Comparison of ENCODE assay signal across 17 mouse cellular contexts in the genomic region with DNA sequence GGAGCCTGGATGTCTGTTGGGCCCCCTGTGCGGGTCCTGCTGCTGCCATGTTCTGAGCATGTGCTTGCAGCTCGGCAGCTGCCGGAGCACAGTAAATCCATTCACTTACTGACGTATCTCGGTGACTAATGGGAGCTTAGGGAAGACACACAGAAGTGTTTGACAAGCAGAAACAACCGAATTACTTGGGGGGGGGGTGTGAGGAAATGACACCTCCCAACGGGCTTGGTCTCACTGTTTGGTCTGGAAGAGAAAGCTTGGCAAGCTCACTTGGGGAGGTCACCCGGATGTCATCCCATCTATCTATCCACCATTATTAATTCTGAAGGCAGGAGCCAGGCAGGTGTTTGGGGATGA. TPM values are rescaled to one million over a fixed set of nuclear protein-coding genes. Genes with fewer than 3 reads are reported as not detected.
DNase-seq lines count a peak whose midpoint lies in the region; ATAC-seq lines count a peak whose summit lies in the region.
"Had no signal": no experiment of that assay in that cellular context is flagged by ENCODE, and none has a peak within 500 bp of the region (broad histone marks: within the 10 kb centered on the region; RNA-seq: fewer than 3 reads in every experiment).

No protein-coding gene starts in this region.

- H3K4me3 ChIP-seq in forebrain, embryonic 10.5 days, result no peak overlapping the region
- H3K4me3 ChIP-seq in forebrain, embryonic 11.5 days (ENCODE audit: low read depth, low read length), result no peak overlapping the region
- H3K4me3 ChIP-seq in embryonic facial prominence, embryonic 12.5 days, result no peak overlapping the region
- H3K4me3 ChIP-seq in limb, embryonic 10.5 days, result no peak overlapping the region
- no peak overlapping the region for H3K4me3 ChIP-seq in intestine, embryonic 15.5 days (replicated peaks)
- H3K4me3 ChIP-seq: heart, embryonic 15.5 days; limb, embryonic 15.5 days had no signal

- peak overlapping the region; percentile 42; the same call in 1 of the 2 replicates for H3K27ac ChIP-seq in forebrain, embryonic 10.5 days
- no peak overlapping the region for H3K27ac ChIP-seq in forebrain, embryonic 11.5 days (ENCODE audit: low read depth, low read length)
- H3K27ac ChIP-seq in embryonic facial prominence, embryonic 12.5 days, result peak overlapping the region; percentile 64
- peak overlapping the region; percentile 64 for H3K27ac ChIP-seq in limb, embryonic 10.5 days
- H3K27ac ChIP-seq in intestine, embryonic 15.5 days, result no peak overlapping the region
- H3K27ac ChIP-seq: heart, embryonic 15.5 days; limb, embryonic 15.5 days had no signal

- H3K4me2 ChIP-seq in forebrain, embryonic 11.5 days (ENCODE audit: low read depth, low read length, severe bottlenecking), result no peak overlapping the region
- H3K4me2 ChIP-seq in embryonic facial prominence, embryonic 12.5 days (replicated peaks), result no peak overlapping the region
- H3K4me2 ChIP-seq in intestine, embryonic 15.5 days (replicated peaks), result no peak overlapping the region
- H3K4me2 ChIP-seq: heart, embryonic 15.5 days; limb, embryonic 15.5 days had no signal

- no peaks in the 10 kb centered on the region for H3K9me3 ChIP-seq in forebrain, embryonic 10.5 days
- H3K9me3 ChIP-seq in forebrain, embryonic 11.5 days (ENCODE audit: control insufficient read depth, low read length), result no peaks in the 10 kb centered on the region
- H3K9me3 ChIP-seq in embryonic facial prominence, embryonic 12.5 days, result no peaks in the 10 kb centered on the region
- no peaks in the 10 kb centered on the region for H3K9me3 ChIP-seq in limb, embryonic 10.5 days (replicated peaks)
- no peaks in the 10 kb centered on the region for H3K9me3 ChIP-seq in intestine, embryonic 15.5 days
- H3K9me3 ChIP-seq: heart, embryonic 15.5 days; limb, embryonic 15.5 days had no signal

- ATAC-seq in forebrain, embryonic 11.5 days (replicated peaks; ENCODE audit: low FRiP score), result no peak
- no peak; the same call in 1 of the 2 replicates for ATAC-seq in embryonic facial prominence, embryonic 12.5 days (ENCODE audit: insufficient number of reproducible peaks, insufficient read depth, low FRiP score, low TSS enrichment)
- no peak for ATAC-seq in intestine, embryonic 15.5 days

- H3K9ac ChIP-seq in forebrain, embryonic 11.5 days (ENCODE audit: low read length), result no peak overlapping the region
- H3K9ac ChIP-seq in embryonic facial prominence, embryonic 12.5 days, result no peak overlapping the region
- H3K9ac ChIP-seq in intestine, embryonic 15.5 days, result no peak overlapping the region
- H3K9ac ChIP-seq: heart, embryonic 15.5 days; limb, embryonic 15.5 days had no signal

- H3K27me3 ChIP-seq in forebrain, embryonic 10.5 days (ENCODE audit: poor library complexity, severe bottlenecking), result peaks cover 3% of the 10 kb centered on the region; the same call in 1 of the 2 replicates
- H3K27me3 ChIP-seq in forebrain, embryonic 11.5 days (ENCODE audit: control insufficient read depth, insufficient read depth, low read length), result no peaks in the 10 kb centered on the region
- H3K27me3 ChIP-seq in embryonic facial prominence, embryonic 12.5 days, result 0 out of 2 replicates have a peak, but pooled peaks cover 4% of the 10 kb centered on the region
- no peaks in the 10 kb centered on the region for H3K27me3 ChIP-seq in limb, embryonic 10.5 days (ENCODE audit: low read depth, poor library complexity, severe bottlenecking)
- H3K27me3 ChIP-seq in intestine, embryonic 15.5 days (replicated peaks), result no peaks in the 10 kb centered on the region

- no peaks in the 10 kb centered on the region for H3K36me3 ChIP-seq in forebrain, embryonic 10.5 days (replicated peaks)
- no peaks in the 10 kb centered on the region for H3K36me3 ChIP-seq in forebrain, embryonic 11.5 days (ENCODE audit: control insufficient read depth, insufficient read depth, low read length)
- H3K36me3 ChIP-seq in embryonic facial prominence, embryonic 12.5 days, result no peaks in the 10 kb centered on the region
- H3K36me3 ChIP-seq in limb, embryonic 10.5 days, result no peaks in the 10 kb centered on the region
- no peaks in the 10 kb centered on the region for H3K36me3 ChIP-seq in intestine, embryonic 15.5 days
- H3K36me3 ChIP-seq: heart, embryonic 15.5 days; limb, embryonic 15.5 days had no signal

- 67% methylated on average over 8 of the region's 8 CpGs for WGBS in forebrain, embryonic 10.5 days
- 63% methylated on average over 8 of the region's 8 CpGs for WGBS in forebrain, embryonic 11.5 days
- 32% methylated on average over 8 of the region's 8 CpGs for WGBS in embryonic facial prominence, embryonic 12.5 days
- 58% methylated on average over 8 of the region's 8 CpGs for WGBS in limb, embryonic 10.5 days
- WGBS in intestine, embryonic 15.5 days, result 46% methylated on average over 8 of the region's 8 CpGs

- peaks cover 53% of the 10 kb centered on the region for H3K4me1 ChIP-seq in forebrain, embryonic 10.5 days
- 0 out of 2 replicates have a peak, but pooled peaks cover 1% of the 10 kb centered on the region for H3K4me1 ChIP-seq in forebrain, embryonic 11.5 days (replicated peaks; ENCODE audit: control insufficient read depth, insufficient read depth, low read length)
- H3K4me1 ChIP-seq in embryonic facial prominence, embryonic 12.5 days, result peaks cover 14% of the 10 kb centered on the region
- H3K4me1 ChIP-seq in limb, embryonic 10.5 days, result peaks cover 20% of the 10 kb centered on the region
- no peaks in the 10 kb centered on the region for H3K4me1 ChIP-seq in intestine, embryonic 15.5 days (replicated peaks)
- H3K4me1 ChIP-seq: heart, embryonic 15.5 days had no signal

- no peak for DNase-seq in forebrain, embryonic 10.5 days (ENCODE audit: extremely low spot score, low spot score)
- no peak for DNase-seq in forebrain, embryonic 11.5 days (ENCODE audit: low spot score)
- no peak for DNase-seq in limb, embryonic 10.5 days (ENCODE audit: low spot score)
- DNase-seq in neural tube, embryonic 10.5 days (ENCODE audit: extremely low spot score, low spot score), result peak; percentile 47
- no peak for DNase-seq in thymus, postnatal 36 days
- no peak for DNase-seq in gastrocnemius, adult 18-20 months (ENCODE audit: low spot score)
- DNase-seq: adrenal gland, postnatal 25 days; cerebellum, adult 11 months; kidney, postnatal 4 days; spleen, adult 18-20 months had no signal

RNA-seq across cellular contexts. Expression of a gene that starts 23.7 kb away (rescaled TPM):
- polyA plus RNA-seq in forebrain, embryonic 10.5 days (2016; fragmentation: Nextera tagmentation; extraction: Ambion mirVana), result 1.0 and 1.9 TPM in 2 replicates
- polyA plus RNA-seq in forebrain, embryonic 11.5 days (2014; fragmentation: Nextera tagmentation; extraction: Ambion mirVana), result 1.7 and 2.4 TPM in 2 replicates
- polyA plus RNA-seq in embryonic facial prominence, embryonic 12.5 days (2016; fragmentation: Nextera tagmentation; extraction: Ambion mirVana), result 0.38 and 0.47 TPM in 2 replicates
- polyA plus RNA-seq in limb, embryonic 10.5 days (2016; fragmentation: Nextera tagmentation; extraction: Ambion mirVana), result 0.36 and 0.56 TPM in 2 replicates
- not detected in 2 replicates for polyA plus RNA-seq in intestine, embryonic 15.5 days (2015; fragmentation: Nextera tagmentation; extraction: Ambion mirVana)
- total RNA-seq in gastrocnemius, adult 18-20 months (2021), result not detected
- total RNA-seq: adrenal gland, postnatal 25 days had no signal
- polyA plus RNA-seq: gonadal fat pad, adult 2 months; heart, embryonic 15.5 days; intestine, embryonic 14.5 days; lung, embryonic 16.5 days had no signal

RNA-seq across cellular contexts. Expression of a gene that starts 38.3 kb away (rescaled TPM):
- 20.7 and 21.5 TPM in 2 replicates for polyA plus RNA-seq in forebrain, embryonic 10.5 days (2016; fragmentation: Nextera tagmentation; extraction: Ambion mirVana)
- 28.6 and 30.0 TPM in 2 replicates for polyA plus RNA-seq in forebrain, embryonic 11.5 days (2014; fragmentation: Nextera tagmentation; extraction: Ambion mirVana)
- polyA plus RNA-seq in embryonic facial prominence, embryonic 12.5 days (2016; fragmentation: Nextera tagmentation; extraction: Ambion mirVana), result 4.8 and 5.4 TPM in 2 replicates
- 13.8 and 14.9 TPM in 2 replicates for polyA plus RNA-seq in limb, embryonic 10.5 days (2016; fragmentation: Nextera tagmentation; extraction: Ambion mirVana)
- polyA plus RNA-seq in intestine, embryonic 15.5 days (2015; fragmentation: Nextera tagmentation; extraction: Ambion mirVana), result 0.16 TPM in 1 of 2 replicates, not detected in the other
- not detected for total RNA-seq in gastrocnemius, adult 18-20 months (2021)
- total RNA-seq: adrenal gland, postnatal 25 days had no signal
- polyA plus RNA-seq: gonadal fat pad, adult 2 months; intestine, embryonic 14.5 days; lung, embryonic 16.5 days had no signal

RNA-seq across cellular contexts. Expression of a gene that starts 48.1 kb away (rescaled TPM):
- polyA plus RNA-seq in forebrain, embryonic 10.5 days (2016; fragmentation: Nextera tagmentation; extraction: Ambion mirVana), result 7.0 and 7.3 TPM in 2 replicates
- 10.3 and 11.4 TPM in 2 replicates for polyA plus RNA-seq in forebrain, embryonic 11.5 days (2014; fragmentation: Nextera tagmentation; extraction: Ambion mirVana)
- polyA plus RNA-seq in embryonic facial prominence, embryonic 12.5 days (2016; fragmentation: Nextera tagmentation; extraction: Ambion mirVana), result 3.7 and 4.9 TPM in 2 replicates
- polyA plus RNA-seq in limb, embryonic 10.5 days (2016; fragmentation: Nextera tagmentation; extraction: Ambion mirVana), result 5.0 and 5.1 TPM in 2 replicates
- polyA plus RNA-seq in intestine, embryonic 15.5 days (2015; fragmentation: Nextera tagmentation; extraction: Ambion mirVana), result not detected in 2 replicates
- total RNA-seq in gastrocnemius, adult 18-20 months (2021), result not detected
- total RNA-seq: adrenal gland, postnatal 25 days had no signal
- polyA plus RNA-seq: heart, embryonic 15.5 days; intestine, embryonic 14.5 days; lung, embryonic 16.5 days had no signal

Comparison
In these comparisons a context has a peak if more than half of its experiments do, and no peak if none do; other contexts are left out.
1. H3K27ac ChIP-seq: peak in forebrain, embryonic 10.5 days (single experiment), embryonic facial prominence, embryonic 12.5 days (single experiment) and limb, embryonic 10.5 days (single experiment); none in forebrain, embryonic 11.5 days (single experiment) and intestine, embryonic 15.5 days (single experiment).